Mouse (Mus musculus): ENCODE measurements around the gene Ldlrad3. TPM values are rescaled to one million over a fixed set of nuclear protein-coding genes. Genes with fewer than 3 reads are reported as not detected.

The Ldlrad3 gene
- polyA plus RNA-seq, 2 experiments: 2.1 to 2.9 TPM

- no peak for DNase-seq (ENCODE audit: low read depth in 3 of 3, low spot score in 3 of 3)
These were observed 10.5 kb upstream of the Ldlrad3 start for GRCm38 (mm10) chr2:102196709-102197108.

GRCm38 (mm10) chr2:102195494-102195893 is 9.3 kb upstream of the Ldlrad3 start:
- ATAC-seq (ENCODE audit: insufficient read depth) (no peak), DNase-seq (ENCODE audit: low read depth in 3 of 3, low spot score in 3 of 3) (no peak)
- Histone ChIP-seq H3K27ac (no peak overlapping the region), H3K27me3 (ENCODE audit: control insufficient read depth, insufficient read depth, low read length) (no peaks in the 10 kb centered on the region), H3K4me1 (replicated peaks; ENCODE audit: control insufficient read depth in 2 of 2, insufficient read depth in 2 of 2, low read length in 1 of 2) (0 out of 4 replicates have a peak, but pooled peaks cover 0 to 4% of the 10 kb centered on the region in 2 experiments), H3K4me3 (ENCODE audit: insufficient read depth in 1 of 2, low read depth in 2 of 2, low read length in 2 of 2) (no peak overlapping the region), H3K9ac (replicated peaks) (no peak overlapping the region), H3K9me3 (ENCODE audit: control insufficient read depth, low read length) (no peaks in the 10 kb centered on the region), H3K36me3 (replicated peaks; ENCODE audit: control insufficient read depth, insufficient read depth, low read depth) (no peaks in the 10 kb centered on the region), H3K4me2 (ENCODE audit: low read depth) (no peak overlapping the region)
- TF ChIP-seq CTCF (IDR thresholded peaks at IDR 0.05; ENCODE audit: low read depth): no peak
- no peak for TF ChIP-seq EP300 (IDR thresholded peaks at IDR 0.05; ENCODE audit: low read depth)
- 32% methylated on average over 4 of the region's 4 CpGs for WGBS (ENCODE audit: insufficient replicate concordance)

More at GRCm38 (mm10) chr2:102196709-102197108, 10.5 kb upstream of the Ldlrad3 start:
- Histone ChIP-seq H3K4me3 (ENCODE audit: insufficient read depth in 1 of 2, low read depth in 2 of 2, low read length in 2 of 2) (no peak overlapping the region), H3K4me2 (ENCODE audit: low read depth) (no peak overlapping the region), H3K27ac (no peak overlapping the region), H3K36me3 (replicated peaks; ENCODE audit: control insufficient read depth, insufficient read depth, low read depth) (no peaks in the 10 kb centered on the region), H3K9me3 (ENCODE audit: control insufficient read depth, low read length) (no peaks in the 10 kb centered on the region), H3K27me3 (ENCODE audit: control insufficient read depth, insufficient read depth, low read length) (no peaks in the 10 kb centered on the region), H3K4me1 (replicated peaks; ENCODE audit: control insufficient read depth in 2 of 2, insufficient read depth in 2 of 2, low read length in 1 of 2) (0 out of 4 replicates have a peak, but pooled peaks cover 0 to 4% of the 10 kb centered on the region in 2 experiments), H3K9ac (replicated peaks) (no peak overlapping the region)
- TF ChIP-seq EP300 (IDR thresholded peaks at IDR 0.05; ENCODE audit: low read depth): no peak
- ATAC-seq (ENCODE audit: insufficient read depth): no peak
- WGBS (ENCODE audit: insufficient replicate concordance): 24% methylated on average over 8 of the region's 8 CpGs

- no peak overlapping the region for H3K9ac ChIP-seq (replicated peaks)
- no peaks in the 10 kb centered on the region for H3K27me3 ChIP-seq (ENCODE audit: control insufficient read depth, insufficient read depth, low read length)
- no peak for ATAC-seq (ENCODE audit: insufficient read depth)
- no peak overlapping the region for H3K4me3 ChIP-seq (ENCODE audit: insufficient read depth in 1 of 2, low read depth in 2 of 2, low read length in 2 of 2)
- DNase-seq (ENCODE audit: low read depth in 3 of 3, low spot score in 3 of 3): no peak
- H3K9me3 ChIP-seq (ENCODE audit: control insufficient read depth, low read length): no peaks in the 10 kb centered on the region
- no peaks in the 10 kb centered on the region for H3K36me3 ChIP-seq (replicated peaks; ENCODE audit: control insufficient read depth, insufficient read depth, low read depth)
- H3K27ac ChIP-seq: no peak overlapping the region
- 0 out of 4 replicates have a peak, but pooled peaks cover 0 to 4% of the 10 kb centered on the region in 2 experiments for H3K4me1 ChIP-seq (replicated peaks; ENCODE audit: control insufficient read depth in 2 of 2, insufficient read depth in 2 of 2, low read length in 1 of 2)
- H3K4me2 ChIP-seq (ENCODE audit: low read depth): no peak overlapping the region
- 5% methylated on average over 4 of the region's 4 CpGs for WGBS (ENCODE audit: insufficient replicate concordance)
- no peak for TF ChIP-seq EP300 (IDR thresholded peaks at IDR 0.05; ENCODE audit: low read depth)
These were observed 8.1 kb upstream of the Ldlrad3 start for GRCm38 (mm10) chr2:102194247-102194646.

- no peaks in the 10 kb centered on the region for H3K27me3 ChIP-seq (ENCODE audit: control insufficient read depth, insufficient read depth, low read length)
- DNase-seq (ENCODE audit: low read depth in 3 of 3, low spot score in 3 of 3): no peak
- 0 out of 4 replicates have a peak, but pooled peaks cover 0 to 4% of the 10 kb centered on the region in 2 experiments for H3K4me1 ChIP-seq (replicated peaks; ENCODE audit: control insufficient read depth in 2 of 2, insufficient read depth in 2 of 2, low read length in 1 of 2)
- 57% methylated on average over 16 of the region's 16 CpGs for WGBS (ENCODE audit: insufficient replicate concordance)
- no peak for ATAC-seq (ENCODE audit: insufficient read depth)
- TF ChIP-seq CTCF (IDR thresholded peaks at IDR 0.05; ENCODE audit: low read depth) (no peak), EP300 (IDR thresholded peaks at IDR 0.05; ENCODE audit: low read depth) (no peak)
- no peak overlapping the region for H3K9ac ChIP-seq (replicated peaks)
- no peaks in the 10 kb centered on the region for H3K36me3 ChIP-seq (replicated peaks; ENCODE audit: control insufficient read depth, insufficient read depth, low read depth)
- no peak overlapping the region for H3K4me2 ChIP-seq (ENCODE audit: low read depth)
- no peak overlapping the region for H3K4me3 ChIP-seq (ENCODE audit: insufficient read depth in 1 of 2, low read depth in 2 of 2, low read length in 2 of 2)
- H3K9me3 ChIP-seq (ENCODE audit: control insufficient read depth, low read length): no peaks in the 10 kb centered on the region
- no peak overlapping the region for H3K27ac ChIP-seq
These were observed 7.0 kb upstream of the Ldlrad3 start for GRCm38 (mm10) chr2:102192943-102193820.

- DNase-seq (ENCODE audit: low read depth in 3 of 3, low spot score in 3 of 3) (no peak), ATAC-seq (ENCODE audit: insufficient read depth) (no peak)
- 57% methylated on average over 4 of the region's 4 CpGs for WGBS (ENCODE audit: insufficient replicate concordance)
- Histone ChIP-seq H3K4me3 (ENCODE audit: insufficient read depth in 1 of 2, low read depth in 2 of 2, low read length in 2 of 2) (no peak overlapping the region), H3K27me3 (ENCODE audit: control insufficient read depth, insufficient read depth, low read length) (no peaks in the 10 kb centered on the region; the same call in 1 of the 2 replicates), H3K27ac (no peak overlapping the region), H3K9ac (replicated peaks) (no peak overlapping the region), H3K36me3 (replicated peaks; ENCODE audit: control insufficient read depth, insufficient read depth, low read depth) (no peaks in the 10 kb centered on the region), H3K4me2 (ENCODE audit: low read depth) (no peak overlapping the region), H3K4me1 (replicated peaks; ENCODE audit: control insufficient read depth in 2 of 2, insufficient read depth in 2 of 2, low read length in 1 of 2) (0 out of 4 replicates have a peak, but pooled peaks cover 0 to 3% of the 10 kb centered on the region in 2 experiments), H3K9me3 (ENCODE audit: control insufficient read depth, low read length) (no peaks in the 10 kb centered on the region)
- TF ChIP-seq CTCF (IDR thresholded peaks at IDR 0.05; ENCODE audit: low read depth) (no peak), EP300 (IDR thresholded peaks at IDR 0.05; ENCODE audit: low read depth) (no peak)
These were observed 5.6 kb upstream of the Ldlrad3 start for GRCm38 (mm10) chr2:102191736-102192135.
